Mouse (Mus musculus) neural tube, postnatal 0 days (tissue): ENCODE data around the gene 4930558C23Rik. TPM values are rescaled to one million over a fixed set of nuclear protein-coding genes. Genes with fewer than 3 reads are reported as not detected.

Experiments
- polyA plus RNA-seq: library from polyadenylated mRNA; unstranded; fragments of >200 nt; fragmentation: Nextera tagmentation; extraction: Ambion mirVana; gene quantifications from 2 replicates; pipeline ENCODE4 v1.2.1, GENCODE M21; 2015

The 4930558C23Rik gene
- polyA plus RNA-seq: not detected in 2 replicates

GRCm38 (mm10) chr3:95402741-95403140 is at the start of gene 4930558C23Rik:
Gene 4930558C23Rik, minus strand, starts transcription at chr3:95402841.

GRCm38 (mm10) chr3:95434136-95434982 is 31.7 kb upstream of the 4930558C23Rik start, which contains the start of gene Arnt:
Gene Arnt, plus strand, starts transcription at chr3:95434388.

GRCm38 (mm10) chr3:95356701-95357449 is 45.8 kb downstream of the 4930558C23Rik start, which contains the start of gene Setdb1:
Gene Setdb1, minus strand, starts transcription at chr3:95357202.

Other genes with a start within 250 kb of the 4930558C23Rik start
- gene Sema6c, start 242.4 kb downstream of the 4930558C23Rik start, polyA plus RNA-seq: 14.0 and 15.0 TPM in 2 replicates
- 2.5 and 2.6 TPM in 2 replicates for gene Gabpb2, start 184.9 kb downstream of the 4930558C23Rik start, polyA plus RNA-seq
- gene Cdc42se1, start 174.1 kb downstream of the 4930558C23Rik start, polyA plus RNA-seq: 53.0 and 55.2 TPM in 2 replicates
- 348 and 378 TPM in 2 replicates for gene Mllt11, start 170.7 kb downstream of the 4930558C23Rik start, polyA plus RNA-seq
- gene Gm128, start 161.2 kb downstream of the 4930558C23Rik start, polyA plus RNA-seq: 0.22 TPM in 1 of 2 replicates, not detected in the other
- gene Bnipl, start 151.6 kb downstream of the 4930558C23Rik start, polyA plus RNA-seq: not detected in 2 replicates
- gene Mindy1, start 121.5 kb downstream of the 4930558C23Rik start, polyA plus RNA-seq: 31.0 and 32.1 TPM in 2 replicates
- gene Prune1, start 120.8 kb downstream of the 4930558C23Rik start, polyA plus RNA-seq: 47.1 and 55.4 TPM in 2 replicates
- gene Anxa9, start 95.7 kb downstream of the 4930558C23Rik start, polyA plus RNA-seq: 0.28 TPM in 2 replicates
- 84.8 and 88.4 TPM in 2 replicates for gene Cers2, start 88.0 kb downstream of the 4930558C23Rik start, polyA plus RNA-seq
- gene Setdb1, start 45.6 kb downstream of the 4930558C23Rik start, polyA plus RNA-seq: 22.5 and 24.6 TPM in 2 replicates
- 9.4 and 10.5 TPM in 2 replicates for gene Arnt, start 31.5 kb upstream of the 4930558C23Rik start, polyA plus RNA-seq
- 15.4 and 31.3 TPM in 2 replicates for gene Ctsk, start 96.4 kb upstream of the 4930558C23Rik start, polyA plus RNA-seq
- gene Ctss, start 123.9 kb upstream of the 4930558C23Rik start, polyA plus RNA-seq: 38.5 and 40.3 TPM in 2 replicates
- not detected in 2 replicates for gene Hormad1, start 156.8 kb upstream of the 4930558C23Rik start, polyA plus RNA-seq
- gene Golph3l, start 186.1 kb upstream of the 4930558C23Rik start, polyA plus RNA-seq: 19.0 and 20.1 TPM in 2 replicates
- gene Ensa, start 222.2 kb upstream of the 4930558C23Rik start, polyA plus RNA-seq: 125 and 136 TPM in 2 replicates